Mouse (Mus musculus): ENCODE data around the gene Ing4. TPM values are rescaled to one million over a fixed set of nuclear protein-coding genes. Genes with fewer than 3 reads are reported as not detected.

The Ing4 gene
- polyA plus RNA-seq, 1 experiment from 2014 or later = 141 TPM

GRCm38 (mm10) chr6:125095391-125096278 is 56.1 kb downstream of the Ing4 start, which contains the start of gene Chd4:
TSS of gene Chd4 (plus strand) at chr6:125095981.
- Histone ChIP-seq H3K36me3 (peaks cover 14% of the 10 kb centered on the region), H3K27ac (peak within 1 kb of the TSS; percentile 96), H3K9ac (peak within 1 kb of the TSS; percentile 80), H3K4me3 (peak within 1 kb of the TSS; percentile 92), H3K27me3 (no peaks in the 10 kb centered on the region), H3K4me1 (peaks cover 44% of the 10 kb centered on the region), H3K9me3 (no peaks in the 10 kb centered on the region), H3K4me2 (peak within 1 kb of the TSS; percentile 84)
- 2% methylated on average over 33 of the region's 45 CpGs for WGBS
- ATAC-seq (ENCODE audit: insufficient number of reproducible peaks, low FRiP score, low TSS enrichment, low read depth) = peak; percentile 81

GRCm38 (mm10) chr6:125096279-125096596 is 56.7 kb downstream of the Ing4 start:
- ATAC-seq (ENCODE audit: insufficient number of reproducible peaks, low FRiP score, low TSS enrichment, low read depth) = 0 out of 2 replicates have a peak, but pooled peaks have one; percentile 1
- Histone ChIP-seq H3K4me2 (peak overlapping the region; percentile 84), H3K27ac (peak overlapping the region; percentile 96), H3K4me3 (peak overlapping the region; percentile 92), H3K27me3 (no peaks in the 10 kb centered on the region), H3K36me3 (peaks cover 20% of the 10 kb centered on the region), H3K4me1 (peaks cover 46% of the 10 kb centered on the region), H3K9ac (peak overlapping the region; percentile 80), H3K9me3 (no peaks in the 10 kb centered on the region)
- WGBS = 0% methylated on average over 12 of the region's 32 CpGs

- H3K27ac ChIP-seq = peak overlapping the region; percentile 96
- WGBS = under 1% methylated on average over 40 of the region's 44 CpGs
- no peaks in the 10 kb centered on the region for H3K9me3 ChIP-seq
- H3K9ac ChIP-seq = peak overlapping the region; percentile 80
- peaks cover 46% of the 10 kb centered on the region for H3K4me1 ChIP-seq
- H3K4me3 ChIP-seq = peak overlapping the region; percentile 92
- peaks cover 26% of the 10 kb centered on the region for H3K36me3 ChIP-seq
- 0 out of 2 replicates have a peak, but pooled peaks have one; percentile 38 for ATAC-seq (ENCODE audit: insufficient number of reproducible peaks, low FRiP score, low TSS enrichment, low read depth)
- H3K27me3 ChIP-seq = no peaks in the 10 kb centered on the region
- H3K4me2 ChIP-seq = peak overlapping the region; percentile 84
Observed at GRCm38 (mm10) chr6:125096597-125097345, 57.2 kb downstream of the Ing4 start.

GRCm38 (mm10) chr6:125097346-125097689 is 57.8 kb downstream of the Ing4 start:
- Histone ChIP-seq H3K4me3 (peak overlapping the region; percentile 92), H3K9ac (peak overlapping the region; percentile 80), H3K27ac (peak overlapping the region; percentile 96), H3K4me2 (peak overlapping the region; percentile 84), H3K36me3 (peaks cover 31% of the 10 kb centered on the region), H3K9me3 (no peaks in the 10 kb centered on the region), H3K27me3 (no peaks in the 10 kb centered on the region), H3K4me1 (peaks cover 46% of the 10 kb centered on the region)
- under 1% methylated on average over 12 of the region's 12 CpGs for WGBS
- ATAC-seq (ENCODE audit: insufficient number of reproducible peaks, low FRiP score, low TSS enrichment, low read depth) = no peak

GRCm38 (mm10) chr6:125097951-125098350 is 58.4 kb downstream of the Ing4 start:
- H3K4me2 ChIP-seq = peak overlapping the region; percentile 84
- H3K27me3 ChIP-seq = no peaks in the 10 kb centered on the region
- peak overlapping the region; percentile 80 for H3K9ac ChIP-seq
- no peaks in the 10 kb centered on the region for H3K9me3 ChIP-seq
- 53% methylated on average over 8 of the region's 8 CpGs for WGBS
- peaks cover 46% of the 10 kb centered on the region for H3K4me1 ChIP-seq
- peaks cover 38% of the 10 kb centered on the region for H3K36me3 ChIP-seq
- peak overlapping the region; percentile 92 for H3K4me3 ChIP-seq
- H3K27ac ChIP-seq = peak overlapping the region; percentile 96; the same call in 1 of the 2 replicates
- no peak for ATAC-seq (ENCODE audit: insufficient number of reproducible peaks, low FRiP score, low TSS enrichment, low read depth)

GRCm38 (mm10) chr6:125098513-125098912 is 59.0 kb downstream of the Ing4 start:
- no peak overlapping the region for H3K27ac ChIP-seq
- H3K36me3 ChIP-seq = peaks cover 41% of the 10 kb centered on the region
- H3K4me2 ChIP-seq = peak overlapping the region; percentile 84
- no peaks in the 10 kb centered on the region for H3K27me3 ChIP-seq
- H3K9ac ChIP-seq = peak overlapping the region; percentile 24; the same call in 1 of the 2 replicates
- no peaks in the 10 kb centered on the region for H3K9me3 ChIP-seq
- H3K4me1 ChIP-seq = peaks cover 46% of the 10 kb centered on the region
- WGBS = 45% methylated on average over 3 of the region's 3 CpGs
- ATAC-seq (ENCODE audit: insufficient number of reproducible peaks, low FRiP score, low TSS enrichment, low read depth) = no peak
- H3K4me3 ChIP-seq = peak overlapping the region; percentile 92

Small RNA genes within 50 kb of the gene (microRNA-seq; reads per million reads assigned to microRNA genes)
- gene Mir7045 = not detected

Other genes with a start within 250 kb of the Ing4 start
- gene Spsb2, start 231.1 kb upstream of the Ing4 start, polyA plus RNA-seq (2015; fragmentation: Nextera tagmentation; extraction: Ambion mirVana) = 14.1 and 15.5 TPM in 2 replicates
- gene Tpi1, start 225.5 kb upstream of the Ing4 start, polyA plus RNA-seq (2015; fragmentation: Nextera tagmentation; extraction: Ambion mirVana) = 940 and 1,131 TPM in 2 replicates
- gene Usp5, start 210.3 kb upstream of the Ing4 start, polyA plus RNA-seq (2015; fragmentation: Nextera tagmentation; extraction: Ambion mirVana) = 134 and 136 TPM in 2 replicates
- gene Cdca3, start 210.2 kb upstream of the Ing4 start, polyA plus RNA-seq (2015; fragmentation: Nextera tagmentation; extraction: Ambion mirVana) = 124 and 141 TPM in 2 replicates
- gene Gnb3, start 199.5 kb upstream of the Ing4 start, polyA plus RNA-seq (2015; fragmentation: Nextera tagmentation; extraction: Ambion mirVana) = 0.96 and 3.2 TPM in 2 replicates
- gene P3h3, start 182.0 kb upstream of the Ing4 start, polyA plus RNA-seq (2015; fragmentation: Nextera tagmentation; extraction: Ambion mirVana) = 43.7 and 62.3 TPM in 2 replicates
- gene Gpr162, start 175.8 kb upstream of the Ing4 start, polyA plus RNA-seq (2015; fragmentation: Nextera tagmentation; extraction: Ambion mirVana) = 1.6 and 2.9 TPM in 2 replicates
- gene Cd4, start 151.5 kb upstream of the Ing4 start, polyA plus RNA-seq (2015; fragmentation: Nextera tagmentation; extraction: Ambion mirVana) = 0.24 and 0.31 TPM in 2 replicates
- 2.3 TPM in 2 replicates for gene Lag3, start 128.1 kb upstream of the Ing4 start, polyA plus RNA-seq (2015; fragmentation: Nextera tagmentation; extraction: Ambion mirVana)
- gene Ptms, start 119.7 kb upstream of the Ing4 start, polyA plus RNA-seq (2015; fragmentation: Nextera tagmentation; extraction: Ambion mirVana) = 241 and 331 TPM in 2 replicates
- 352 and 365 TPM in 2 replicates for gene Mlf2, start 108.4 kb upstream of the Ing4 start, polyA plus RNA-seq (2015; fragmentation: Nextera tagmentation; extraction: Ambion mirVana)
- 146 and 160 TPM in 2 replicates for gene Cops7a, start 74.2 kb upstream of the Ing4 start, polyA plus RNA-seq (2015; fragmentation: Nextera tagmentation; extraction: Ambion mirVana)
- gene Pianp, start 43.1 kb upstream of the Ing4 start, polyA plus RNA-seq (2015; fragmentation: Nextera tagmentation; extraction: Ambion mirVana) = 20.8 and 21.3 TPM in 2 replicates
- 16.9 and 17.9 TPM in 2 replicates for gene Zfp384, start 30.6 kb upstream of the Ing4 start, polyA plus RNA-seq (2015; fragmentation: Nextera tagmentation; extraction: Ambion mirVana)
- 9.9 and 12.4 TPM in 2 replicates for gene Acrbp, start 9.9 kb downstream of the Ing4 start, polyA plus RNA-seq (2015; fragmentation: Nextera tagmentation; extraction: Ambion mirVana)
- gene Lpar5, start 28.2 kb downstream of the Ing4 start, polyA plus RNA-seq (2015; fragmentation: Nextera tagmentation; extraction: Ambion mirVana) = 6.5 and 6.6 TPM in 2 replicates
- gene Chd4, start 56.2 kb downstream of the Ing4 start, polyA plus RNA-seq (2015; fragmentation: Nextera tagmentation; extraction: Ambion mirVana) = 66.7 TPM in 2 replicates
- gene Nop2, start 92.1 kb downstream of the Ing4 start, polyA plus RNA-seq (2015; fragmentation: Nextera tagmentation; extraction: Ambion mirVana) = 54.4 and 58.0 TPM in 2 replicates
- gene Iffo1, start 105.5 kb downstream of the Ing4 start, polyA plus RNA-seq (2015; fragmentation: Nextera tagmentation; extraction: Ambion mirVana) = 26.6 and 46.8 TPM in 2 replicates
- 1,547 and 1,728 TPM in 2 replicates for gene Gapdh, start 126.7 kb downstream of the Ing4 start, polyA plus RNA-seq (2015; fragmentation: Nextera tagmentation; extraction: Ambion mirVana)
- gene Ncapd2, start 151.9 kb downstream of the Ing4 start, polyA plus RNA-seq (2015; fragmentation: Nextera tagmentation; extraction: Ambion mirVana) = 86.4 and 87.0 TPM in 2 replicates
- gene Mrpl51, start 152.0 kb downstream of the Ing4 start, polyA plus RNA-seq (2015; fragmentation: Nextera tagmentation; extraction: Ambion mirVana) = 210 and 220 TPM in 2 replicates
- 4.8 and 4.9 TPM in 2 replicates for gene Vamp1, start 175.8 kb downstream of the Ing4 start, polyA plus RNA-seq (2015; fragmentation: Nextera tagmentation; extraction: Ambion mirVana)
- gene Tapbpl, start 192.1 kb downstream of the Ing4 start, polyA plus RNA-seq (2015; fragmentation: Nextera tagmentation; extraction: Ambion mirVana) = 4.9 and 5.7 TPM in 2 replicates
- gene Cd27, start 197.2 kb downstream of the Ing4 start, polyA plus RNA-seq (2015; fragmentation: Nextera tagmentation; extraction: Ambion mirVana) = 1.5 and 3.2 TPM in 2 replicates
- gene Tuba3a, start 246.3 kb downstream of the Ing4 start, polyA plus RNA-seq (2015; fragmentation: Nextera tagmentation; extraction: Ambion mirVana) = 0.34 TPM in 1 of 2 replicates, not detected in the other